Mouse (Mus musculus) left cerebral cortex, adult 2 months (tissue): ENCODE measurements at regions not wholly inside any gene's neighbourhood (a gene's known extent, or its start where the extent isn't known, plus 50 kb on each side); places are given as distances from the start of the nearest gene placed in this dataset.

Source experiments
- DNase-seq, 2 experiments: peaks; one replicate each; pipeline ENCODE4 v3.0.0; 2021 to 2022; ENCODE audit warnings: low spot score in 2 of 2, mixed read lengths in 1 of 2; ENCODE audit errors: extremely low spot score in 1 of 2
- H3K27ac ChIP-seq: fragments of 200-600 bp; 2 replicates; pipeline ENCODE4 v1.8.1; 2022
- H3K4me3 ChIP-seq: fragments of 200-600 bp; 2 replicates; pipeline ENCODE4 v1.8.1; 2022
- CTCF ChIP-seq: fragments of 200-600 bp; IDR thresholded peaks from 2 replicates; pipeline ENCODE4 v1.8.1; 2022; ENCODE audit warnings: antibody characterized with exemption, mild to moderate bottlenecking, moderate library complexity
- intact Hi-C: fragments of 180-260 bp; cut with DNase I; formaldehyde crosslinking; loops from one replicate; pipeline ENCODE4 v1.15.1; 2025

DNA sequence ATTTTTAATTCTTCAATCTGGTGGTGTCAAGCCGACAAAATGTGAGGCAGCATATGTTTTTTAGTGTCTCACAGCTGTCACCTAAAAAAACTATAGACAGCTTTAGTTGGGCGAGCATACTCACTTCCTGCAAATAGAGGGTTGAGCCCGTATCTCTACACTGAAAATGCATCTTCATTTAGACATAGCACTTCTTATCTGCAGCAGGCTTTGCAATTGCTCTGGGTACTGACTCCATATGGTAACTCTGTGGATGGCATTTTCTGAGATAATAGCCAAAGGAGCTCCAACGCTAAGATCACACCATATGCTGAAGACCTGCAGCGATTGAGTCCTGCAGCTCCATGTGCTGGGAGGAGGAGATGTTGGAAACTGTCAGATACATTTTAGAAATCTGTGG is 49.8 kb upstream of the Grm8 start:
- DNase-seq = peak in 1 of 2 experiments; percentile 10
- H3K27ac ChIP-seq = no peak overlapping the region; the same call in 1 of the 2 replicates
- H3K4me3 ChIP-seq = no peak overlapping the region
- TF ChIP-seq CTCF = no peak
- intact Hi-C loops = no loop called here
